Mouse (Mus musculus) heart, embryonic 12.5 days (tissue): ENCODE results near the gene Sdc3. TPM values are rescaled to one million over a fixed set of nuclear protein-coding genes. Genes with fewer than 3 reads are reported as not detected.

Experiments used
- ATAC-seq: fragments of 200-750 bp; cut with Nextera tagmentation; 2 replicates; pipeline ENCODE4 v1.8.0; 2017; ENCODE audit warnings: moderate TSS enrichment, moderate library complexity; ENCODE audit not compliant: insufficient number of reproducible peaks, low FRiP score
- H3K27ac ChIP-seq: fragments of 300-500 bp; sonication (generic); 2 replicates; pipeline ENCODE4 v1.5.1; 2016; ENCODE audit warnings: mild to moderate bottlenecking, moderate library complexity; ENCODE audit not compliant: poor library complexity, severe bottlenecking
- H3K27me3 ChIP-seq: fragments of 300-500 bp; sonication (generic); replicated peaks from 2 replicates; pipeline ENCODE4 v1.6.1; 2016; ENCODE audit warnings: mild to moderate bottlenecking, moderate library complexity
- H3K36me3 ChIP-seq: fragments of 300-500 bp; sonication (generic); 2 replicates; pipeline ENCODE4 v1.6.1; 2016; ENCODE audit warnings: mild to moderate bottlenecking, moderate library complexity
- H3K4me1 ChIP-seq: fragments of 300-500 bp; sonication (generic); replicated peaks from 2 replicates; pipeline ENCODE4 v1.6.1; 2016; ENCODE audit warnings: mild to moderate bottlenecking
- H3K4me2 ChIP-seq: fragments of 300-500 bp; sonication (generic); 2 replicates; pipeline ENCODE4 v1.6.1; 2016; ENCODE audit warnings: mild to moderate bottlenecking, moderate library complexity
- H3K4me3 ChIP-seq: fragments of 300-500 bp; sonication (generic); 2 replicates; pipeline ENCODE4 v1.5.1; 2016; ENCODE audit warnings: mild to moderate bottlenecking
- H3K9ac ChIP-seq: fragments of 300-500 bp; sonication (generic); 2 replicates; pipeline ENCODE4 v1.6.1; 2016; ENCODE audit warnings: mild to moderate bottlenecking, moderate library complexity
- H3K9me3 ChIP-seq: fragments of 300-500 bp; sonication (generic); replicated peaks from 2 replicates; pipeline ENCODE4 v1.6.1; 2016; ENCODE audit warnings: mild to moderate bottlenecking, moderate library complexity
- WGBS: fragments of 180-500 bp; shearing (Covaris S2); methylation state at CpG from one replicate; pipeline ENCODE4 v1.1.7; 2016; 5-methylcytosine and 5-hydroxymethylcytosine counted together
- polyA plus RNA-seq: library from polyadenylated mRNA; unstranded; fragments of >200 nt; fragmentation: Nextera tagmentation; extraction: Ambion mirVana; gene quantifications from 2 replicates; pipeline ENCODE4 v1.2.1, GENCODE M21; 2016

The Sdc3 gene
- polyA plus RNA-seq, 1 experiment from 2014 or later: 35.9 TPM

DNA sequence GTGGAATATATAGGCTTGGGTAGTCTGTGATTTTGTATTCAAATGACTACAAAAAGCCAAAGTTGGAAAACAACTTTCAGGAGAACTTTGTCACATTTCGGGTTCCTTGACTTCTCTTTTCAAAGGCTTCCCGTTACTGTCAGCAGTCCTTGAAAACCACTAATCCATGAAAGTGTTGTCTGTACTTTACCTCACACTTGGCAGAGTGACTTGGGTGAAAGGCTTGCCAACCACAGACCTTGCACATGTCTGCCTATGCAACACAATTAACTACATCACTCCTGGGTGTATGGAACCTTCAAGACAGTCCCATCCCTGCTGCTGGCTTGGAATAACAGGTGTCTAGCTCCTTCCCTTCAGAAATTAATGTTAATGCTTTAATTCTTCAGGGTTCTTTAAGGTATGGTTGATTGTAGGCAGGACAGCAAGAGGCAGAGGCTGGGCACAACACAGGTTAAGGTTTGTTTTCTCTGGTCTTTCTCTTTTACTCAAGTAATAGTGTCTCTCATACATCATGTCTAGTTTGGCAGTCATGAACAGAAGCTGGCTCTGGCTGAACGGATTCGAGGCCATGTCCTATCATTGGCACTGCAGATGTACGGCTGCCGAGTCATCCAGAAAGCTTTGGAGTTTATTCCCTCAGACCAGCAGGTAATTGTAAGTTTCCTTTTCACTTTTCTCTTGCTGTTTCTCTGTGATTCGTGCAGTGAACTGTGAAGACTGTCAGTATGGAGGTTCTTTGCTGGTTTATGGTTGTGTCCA, 26.8 kb upstream of the Sdc3 start:
- no peaks in the 10 kb centered on the region for H3K9me3 ChIP-seq
- H3K36me3 ChIP-seq: peaks cover 95% of the 10 kb centered on the region
- no peak overlapping the region for H3K27ac ChIP-seq
- ATAC-seq: no peak
- H3K4me3 ChIP-seq: no peak overlapping the region
- no peak overlapping the region for H3K9ac ChIP-seq
- peaks cover 5% of the 10 kb centered on the region for H3K4me1 ChIP-seq
- H3K4me2 ChIP-seq: no peak overlapping the region
- 91% methylated on average over 7 of the region's 7 CpGs for WGBS
- no peaks in the 10 kb centered on the region for H3K27me3 ChIP-seq

GRCm38 (mm10) chr4:130766387-130766786, 25.9 kb upstream of the Sdc3 start:
- no peak overlapping the region for H3K4me3 ChIP-seq
- H3K27ac ChIP-seq: no peak overlapping the region
- WGBS: 82% methylated on average over 2 of the region's 2 CpGs
- peaks cover 95% of the 10 kb centered on the region for H3K36me3 ChIP-seq
- no peak for ATAC-seq
- no peak overlapping the region for H3K9ac ChIP-seq
- H3K27me3 ChIP-seq: no peaks in the 10 kb centered on the region
- no peak overlapping the region for H3K4me2 ChIP-seq
- H3K9me3 ChIP-seq: no peaks in the 10 kb centered on the region
- H3K4me1 ChIP-seq: peaks cover 3% of the 10 kb centered on the region

GRCm38 (mm10) chr4:130766926-130767325, 25.4 kb upstream of the Sdc3 start:
- Histone ChIP-seq H3K27ac (no peak overlapping the region), H3K9me3 (no peaks in the 10 kb centered on the region), H3K9ac (no peak overlapping the region), H3K36me3 (peaks cover 94% of the 10 kb centered on the region), H3K4me1 (no peaks in the 10 kb centered on the region), H3K4me3 (no peak overlapping the region), H3K27me3 (no peaks in the 10 kb centered on the region), H3K4me2 (no peak overlapping the region)
- ATAC-seq: no peak
- WGBS: 85% methylated on average over 4 of the region's 4 CpGs

- Histone ChIP-seq H3K27me3 (no peaks in the 10 kb centered on the region), H3K27ac (no peak overlapping the region), H3K9ac (no peak overlapping the region), H3K9me3 (no peaks in the 10 kb centered on the region), H3K36me3 (peaks cover 79% of the 10 kb centered on the region), H3K4me1 (peaks cover 31% of the 10 kb centered on the region), H3K4me2 (no peak overlapping the region), H3K4me3 (no peak overlapping the region)
- no peak for ATAC-seq
- 88% methylated on average over 4 of the region's 4 CpGs for WGBS
These were observed 18.4 kb upstream of the Sdc3 start for GRCm38 (mm10) chr4:130773899-130774298.

- H3K36me3 ChIP-seq: peaks cover 81% of the 10 kb centered on the region
- no peak for ATAC-seq
- H3K27ac ChIP-seq: no peak overlapping the region
- no peak overlapping the region for H3K4me3 ChIP-seq
- H3K9ac ChIP-seq: no peak overlapping the region
- H3K4me2 ChIP-seq: no peak overlapping the region
- H3K27me3 ChIP-seq: no peaks in the 10 kb centered on the region
- 89% methylated on average over 4 of the region's 4 CpGs for WGBS
- no peaks in the 10 kb centered on the region for H3K9me3 ChIP-seq
- H3K4me1 ChIP-seq: peaks cover 39% of the 10 kb centered on the region
These were observed 17.5 kb upstream of the Sdc3 start for GRCm38 (mm10) chr4:130774822-130775221.

DNA sequence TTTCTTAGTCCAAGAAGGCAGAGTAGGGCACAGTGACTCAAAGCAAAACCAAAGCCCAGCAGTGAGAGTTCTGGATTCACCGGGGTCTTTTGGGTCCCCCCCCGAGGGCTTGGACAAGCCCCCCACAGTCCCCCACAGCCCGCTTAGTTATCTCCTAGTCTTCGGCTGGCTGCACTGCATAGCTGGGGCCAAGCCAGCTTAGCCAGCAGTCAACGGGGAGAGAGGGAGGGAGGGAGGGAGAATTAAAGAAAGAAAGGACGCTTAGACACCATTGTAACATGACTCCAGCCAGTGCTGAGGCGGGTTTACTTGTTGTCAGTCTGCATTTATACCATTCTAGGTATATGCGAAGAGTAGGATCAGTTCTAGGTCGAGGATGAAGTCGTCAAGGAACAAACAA, 14.7 kb upstream of the Sdc3 start:
- Histone ChIP-seq H3K9ac (no peak overlapping the region), H3K4me1 (peaks cover 39% of the 10 kb centered on the region), H3K27ac (peak overlapping the region; percentile 65), H3K9me3 (no peaks in the 10 kb centered on the region), H3K36me3 (peaks cover 73% of the 10 kb centered on the region), H3K4me2 (no peak overlapping the region), H3K27me3 (no peaks in the 10 kb centered on the region), H3K4me3 (no peak overlapping the region)
- peak; percentile 17; the same call in 1 of the 2 replicates for ATAC-seq
- WGBS: 37% methylated on average over 10 of the region's 10 CpGs

GRCm38 (mm10) chr4:130779037-130779436, 13.3 kb upstream of the Sdc3 start:
- H3K27ac ChIP-seq: peak overlapping the region; percentile 36
- 70% methylated on average over 3 of the region's 3 CpGs for WGBS
- peaks cover 60% of the 10 kb centered on the region for H3K36me3 ChIP-seq

DNA sequence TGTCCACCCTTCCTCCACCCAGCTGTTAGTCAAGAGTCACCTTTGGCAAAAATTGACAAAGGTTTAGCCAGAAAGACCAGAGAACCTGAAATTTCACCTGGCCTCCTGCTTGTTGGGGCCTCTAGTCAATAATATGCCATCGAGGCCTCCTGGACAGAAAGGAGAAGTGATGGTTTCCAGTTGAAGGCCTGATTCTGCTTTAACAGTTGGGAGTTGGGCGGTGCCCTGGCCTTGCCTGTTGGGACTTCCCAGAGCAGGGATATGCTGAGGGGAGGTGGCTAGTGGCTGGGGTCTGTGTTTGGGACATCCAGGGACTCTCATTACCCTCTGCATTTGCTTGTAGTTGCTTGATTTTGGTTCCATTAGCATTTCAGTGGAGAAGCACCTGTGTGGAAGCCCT, 9.8 kb upstream of the Sdc3 start:
- WGBS: 84% methylated on average over 2 of the region's 2 CpGs
- Histone ChIP-seq H3K27me3 (no peaks in the 10 kb centered on the region), H3K4me1 (peaks cover 23% of the 10 kb centered on the region), H3K9me3 (no peaks in the 10 kb centered on the region), H3K9ac (no peak overlapping the region), H3K4me2 (no peak overlapping the region), H3K27ac (no peak overlapping the region), H3K4me3 (no peak overlapping the region), H3K36me3 (peaks cover 34% of the 10 kb centered on the region)
- ATAC-seq: no peak

More at GRCm38 (mm10) chr4:130779037-130779436, 13.3 kb upstream of the Sdc3 start:
- Histone ChIP-seq H3K4me3 (no peak overlapping the region), H3K9me3 (no peaks in the 10 kb centered on the region), H3K9ac (no peak overlapping the region), H3K4me2 (no peak overlapping the region), H3K27me3 (no peaks in the 10 kb centered on the region), H3K4me1 (peaks cover 39% of the 10 kb centered on the region)
- ATAC-seq: peak; percentile 37; the same call in 1 of the 2 replicates

DNA sequence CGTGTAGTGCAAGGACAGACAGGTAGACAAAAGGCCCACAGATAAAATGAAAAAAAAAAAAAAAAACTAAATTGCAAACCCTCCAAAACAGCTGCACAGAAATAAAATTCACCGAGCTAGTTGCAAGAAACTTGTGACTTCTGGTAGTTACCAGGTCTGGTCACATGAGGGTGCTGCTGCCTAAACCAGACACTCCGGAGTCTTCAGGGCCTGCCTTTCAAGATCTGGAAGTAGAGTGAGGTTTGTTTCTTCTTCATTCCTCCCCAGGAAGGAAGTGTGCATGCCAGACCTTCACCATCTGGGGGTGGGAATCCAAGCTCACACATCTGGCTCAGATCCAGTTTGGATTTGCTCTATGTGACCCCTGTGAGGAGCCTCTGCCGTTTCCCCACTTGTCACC, 7.6 kb upstream of the Sdc3 start:
- Histone ChIP-seq H3K36me3 (peaks cover 18% of the 10 kb centered on the region), H3K4me1 (0 out of 2 replicates have a peak, but pooled peaks cover 4% of the 10 kb centered on the region), H3K9me3 (no peaks in the 10 kb centered on the region), H3K4me2 (no peak overlapping the region), H3K9ac (no peak overlapping the region), H3K27me3 (no peaks in the 10 kb centered on the region), H3K4me3 (no peak overlapping the region), H3K27ac (no peak overlapping the region)
- no peak for ATAC-seq
- 26% methylated on average over 4 of the region's 4 CpGs for WGBS

GRCm38 (mm10) chr4:130787530-130787929, 4.8 kb upstream of the Sdc3 start:
- Histone ChIP-seq H3K4me1 (0 out of 2 replicates have a peak, but pooled peaks cover 9% of the 10 kb centered on the region), H3K9me3 (no peaks in the 10 kb centered on the region), H3K4me2 (no peak overlapping the region), H3K9ac (no peak overlapping the region), H3K4me3 (no peak overlapping the region), H3K36me3 (no peaks in the 10 kb centered on the region), H3K27me3 (no peaks in the 10 kb centered on the region), H3K27ac (no peak overlapping the region)
- no peak for ATAC-seq
- WGBS: 72% methylated on average over 5 of the region's 5 CpGs

GRCm38 (mm10) chr4:130790180-130790579, 2.2 kb upstream of the Sdc3 start:
- ATAC-seq: no peak
- no peak overlapping the region for H3K27ac ChIP-seq
- no peak overlapping the region for H3K9ac ChIP-seq
- WGBS: 5% methylated on average over 6 of the region's 6 CpGs
- H3K9me3 ChIP-seq: no peaks in the 10 kb centered on the region
- H3K36me3 ChIP-seq: no peaks in the 10 kb centered on the region
- H3K4me3 ChIP-seq: no peak overlapping the region
- 0 out of 2 replicates have a peak, but pooled peaks cover 5% of the 10 kb centered on the region for H3K27me3 ChIP-seq
- no peak overlapping the region for H3K4me2 ChIP-seq
- H3K4me1 ChIP-seq: peaks cover 25% of the 10 kb centered on the region
